Mouse (Mus musculus) small intestine, adult 10 weeks (tissue): Measurements from ENCODE around the gene Cep78. TPM values are rescaled to one million over a fixed set of nuclear protein-coding genes. Genes with fewer than 3 reads are reported as not detected.

Experiments used
- polyA plus RNA-seq: library from polyadenylated mRNA; stranded (reverse); fragments of 350-450 nt; fragmentation: Illumina TruSeq; extraction: RNeasy Lipid Tissue Mini Kit (QIAGEN cat#74804); gene quantifications from one replicate; pipeline ENCODE4 v1.2.3, GENCODE M21; 2014; ENCODE audit warnings: low replicate concordance

Cep78 gene
- 4.7 TPM for polyA plus RNA-seq

GRCm38 (mm10) chr19:15984449-15985171 lies at the start of gene Cep78:
Gene Cep78, minus strand, starts transcription at chr19:15984989.

DNA sequence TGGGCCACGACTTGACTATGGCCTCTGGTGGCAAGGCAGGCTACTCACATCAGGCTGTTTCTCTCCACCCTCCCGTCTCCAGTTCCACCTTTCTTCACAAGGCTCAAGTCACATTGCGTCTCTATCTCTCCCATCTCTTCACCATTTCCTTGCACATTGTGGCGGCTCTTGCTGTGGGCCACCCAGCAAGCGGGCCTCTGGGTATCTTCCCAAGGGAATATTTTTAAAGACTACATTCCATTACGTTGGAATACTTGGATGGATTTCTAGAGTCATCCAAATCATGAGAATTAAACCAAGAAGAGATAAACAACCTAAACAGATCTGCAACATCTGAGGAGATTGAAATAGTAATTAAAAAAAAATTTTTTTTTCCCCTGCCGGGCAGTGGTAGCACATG lies 37.6 kb downstream of the Cep78 start, which contains the start of gene Psat1:
TSS of gene Psat1 (minus strand) at position 101 of the 400 bp plus-strand sequence.

Other genes starting within 250 kb of the Cep78 start
- gene Psat1, start 37.7 kb downstream of the Cep78 start, polyA plus RNA-seq = 5.2 TPM
- gene Gnaq, start 147.8 kb upstream of the Cep78 start, polyA plus RNA-seq = 46.0 TPM